Mouse (Mus musculus): Measurements from ENCODE around the gene Sarnp.

Sarnp gene

GRCm38 (mm10) chr10:128817033-128817432, at the start of gene Sarnp:
Gene Sarnp, plus strand, starts transcription at chr10:128817333.
- no peak for DNase-seq (ENCODE audit: low spot score)

GRCm38 (mm10) chr10:128772895-128773294, 44.2 kb upstream of the Sarnp start:
- no peak for DNase-seq (ENCODE audit: low spot score)

GRCm38 (mm10) chr10:128773685-128774084, 43.4 kb upstream of the Sarnp start:
- DNase-seq (ENCODE audit: low spot score), result no peak

- DNase-seq (ENCODE audit: low spot score), result no peak
These were observed 38.7 kb upstream of the Sarnp start for GRCm38 (mm10) chr10:128778441-128778840.

- DNase-seq (ENCODE audit: low spot score), result peak; percentile 78
These were observed 37.9 kb upstream of the Sarnp start for GRCm38 (mm10) chr10:128779011-128779795.

GRCm38 (mm10) chr10:128780200-128780599, 36.9 kb upstream of the Sarnp start:
- no peak for DNase-seq (ENCODE audit: low spot score)

- no peak for DNase-seq (ENCODE audit: low spot score)
These were observed 26.6 kb upstream of the Sarnp start, which contains the start of gene Mmp19 for GRCm38 (mm10) chr10:128790398-128791124. Gene Mmp19, plus strand, starts transcription at chr10:128790910.

GRCm38 (mm10) chr10:128792041-128792440, 25.1 kb upstream of the Sarnp start:
- DNase-seq (ENCODE audit: low spot score), result no peak

GRCm38 (mm10) chr10:128793258-128793657, 23.9 kb upstream of the Sarnp start:
- DNase-seq (ENCODE audit: low spot score), result no peak

- no peak for DNase-seq (ENCODE audit: low spot score)
These were observed 22.7 kb upstream of the Sarnp start for GRCm38 (mm10) chr10:128794391-128794790.

- no peak for DNase-seq (ENCODE audit: low spot score)
These were observed 21.6 kb upstream of the Sarnp start for GRCm38 (mm10) chr10:128795581-128795980.

- no peak for DNase-seq (ENCODE audit: low spot score)
These were observed 18.5 kb upstream of the Sarnp start for GRCm38 (mm10) chr10:128798676-128799075.

- no peak for DNase-seq (ENCODE audit: low spot score)
These were observed 15.1 kb upstream of the Sarnp start for GRCm38 (mm10) chr10:128801981-128802495.

GRCm38 (mm10) chr10:128802956-128803355, 14.2 kb upstream of the Sarnp start:
- DNase-seq (ENCODE audit: low spot score), result no peak

GRCm38 (mm10) chr10:128803361-128803760, 13.8 kb upstream of the Sarnp start:
- DNase-seq (ENCODE audit: low spot score), result no peak

- peak; percentile 50 for DNase-seq (ENCODE audit: low spot score)
These were observed 13.3 kb upstream of the Sarnp start, which contains the start of gene Dnajc14 for GRCm38 (mm10) chr10:128803771-128804270. Gene Dnajc14, plus strand, starts transcription at chr10:128804062.

- DNase-seq (ENCODE audit: low spot score), result peak; percentile 74
These were observed 12.7 kb upstream of the Sarnp start, which contains the start of gene Tmem198b for GRCm38 (mm10) chr10:128804271-128805091. Gene Tmem198b, minus strand, starts transcription at chr10:128804370.

- peak; percentile 94 for DNase-seq (ENCODE audit: low spot score)
These were observed 11.8 kb upstream of the Sarnp start for GRCm38 (mm10) chr10:128805092-128806000.

GRCm38 (mm10) chr10:128806086-128806485, 11.0 kb upstream of the Sarnp start:
- no peak for DNase-seq (ENCODE audit: low spot score)

GRCm38 (mm10) chr10:128807018-128807417, 10.1 kb upstream of the Sarnp start:
- DNase-seq (ENCODE audit: low spot score), result no peak

- no peak for DNase-seq (ENCODE audit: low spot score)
These were observed 3.1 kb downstream of the Sarnp start for GRCm38 (mm10) chr10:128820217-128820616.
